Mouse (Mus musculus): Measurements from ENCODE around the gene Gm5478.
"Not testable (repeated sequence)": the region's sequence is repeated elsewhere in the genome, so short reads cannot be mapped to it uniquely, and the experiment has no call there.

The Gm5478 gene

DNA sequence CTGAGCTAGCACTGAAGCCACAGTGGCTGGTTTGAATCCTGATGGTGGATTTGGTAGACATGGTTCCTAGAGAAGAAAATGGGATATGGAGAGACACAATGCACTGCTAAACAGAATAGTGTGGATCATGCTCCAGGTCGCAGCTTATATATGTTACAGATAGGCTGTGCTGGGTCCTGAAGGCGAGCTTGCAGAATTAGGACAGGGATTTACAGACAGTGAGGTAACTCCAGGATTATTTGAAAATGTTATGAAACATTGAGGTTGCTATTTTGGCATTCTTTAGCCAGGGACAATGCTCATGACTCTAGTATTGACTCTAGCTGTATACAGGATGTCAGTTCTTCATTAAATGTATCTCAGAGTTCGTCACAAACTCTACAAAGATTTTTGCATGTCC lies at the start of gene Gm5478:
Gene Gm5478 (minus strand): TSS at position 101 of the 400 bp plus-strand sequence.
- no peak for DNase-seq (ENCODE audit: low spot score in 2 of 2)

DNA sequence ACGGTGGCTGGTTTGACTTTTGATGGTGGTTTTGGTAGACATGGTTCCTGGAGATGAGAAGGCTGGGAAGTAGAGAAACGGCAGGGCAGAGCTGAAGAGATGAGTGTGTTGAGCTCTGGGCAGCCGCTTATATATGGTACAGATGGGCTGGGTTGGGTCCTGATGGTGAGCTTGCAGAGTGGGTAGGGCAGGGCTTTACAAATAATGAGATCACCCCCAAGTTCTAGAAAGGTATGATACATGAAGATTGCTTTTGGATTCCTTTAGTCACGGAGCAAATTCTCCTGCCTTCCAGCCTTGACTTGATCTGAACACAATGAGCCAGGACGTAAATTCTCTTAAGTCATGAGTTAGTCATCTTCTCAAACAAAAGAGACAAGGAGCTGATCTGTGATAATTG lies 47.0 kb upstream of the Gm5478 start, which contains the start of gene Krt6a:
Gene Krt6a (minus strand): TSS at position 101 of the 400 bp plus-strand sequence.
- no peak for DNase-seq (ENCODE audit: low spot score in 2 of 2)

DNA sequence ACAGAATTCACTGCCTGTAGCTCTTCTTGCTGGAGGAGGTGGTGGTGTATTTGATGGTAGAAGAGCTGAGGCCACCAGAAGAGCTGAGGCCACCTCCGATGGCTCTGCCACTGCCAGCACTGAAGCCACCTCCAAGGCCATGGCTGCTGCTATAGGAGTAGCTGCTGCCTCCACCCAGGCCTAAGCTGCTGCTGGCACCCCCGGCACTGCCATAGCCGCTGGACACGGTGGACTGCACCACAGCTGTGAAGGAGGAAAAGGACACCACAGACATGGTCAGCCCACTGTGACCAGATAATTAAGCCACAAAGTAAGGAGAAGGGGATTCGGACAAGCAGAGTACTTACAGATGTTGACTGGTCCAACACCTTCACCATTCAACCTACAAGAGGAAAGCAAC lies 43.3 kb upstream of the Gm5478 start:
- DNase-seq (ENCODE audit: low spot score in 2 of 2), result not testable (repeated sequence)

DNA sequence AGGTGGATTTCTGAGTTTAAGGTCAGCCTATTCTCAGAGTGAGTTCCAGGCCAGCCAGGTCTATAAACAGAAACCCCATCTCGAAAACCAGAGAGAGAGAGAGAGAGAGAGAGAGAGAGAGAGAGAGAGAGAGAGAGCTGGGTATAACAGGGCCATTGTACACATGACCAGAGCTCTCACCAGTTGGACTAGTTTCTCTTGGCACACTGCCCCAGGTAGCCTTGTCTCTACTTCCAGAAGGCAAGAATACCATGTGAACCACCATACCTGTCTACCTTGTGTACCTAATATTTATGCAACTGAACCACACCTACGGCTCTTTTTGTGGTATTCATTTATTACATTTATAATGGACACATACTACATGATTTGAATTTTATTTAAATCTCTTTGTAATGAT lies 41.0 kb upstream of the Gm5478 start:
- DNase-seq (ENCODE audit: low spot score in 2 of 2), result no peak

DNA sequence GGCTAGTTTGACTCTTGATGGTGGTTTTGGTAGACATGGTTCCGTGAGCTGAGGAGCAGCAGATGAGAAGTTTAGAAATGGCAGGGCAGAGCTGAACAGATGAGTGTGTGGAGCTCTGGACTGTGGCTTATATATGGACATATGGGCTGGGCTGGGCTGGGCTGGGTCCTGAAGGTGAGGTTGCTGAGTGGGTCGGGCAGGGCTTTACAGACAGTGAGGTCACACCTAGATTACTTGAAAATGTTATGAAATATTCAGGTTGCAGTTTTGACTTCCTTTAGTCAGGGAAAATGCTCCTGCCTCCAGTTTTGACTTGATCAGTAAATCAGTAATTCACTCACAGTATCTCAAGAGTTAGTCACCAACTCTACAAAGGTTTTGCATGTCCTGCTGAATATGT lies 33.0 kb upstream of the Gm5478 start, which contains the start of gene Krt6b:
Gene Krt6b (minus strand): TSS at position 101 of the 400 bp plus-strand sequence.
- no peak for DNase-seq (ENCODE audit: low spot score in 2 of 2)

DNA sequence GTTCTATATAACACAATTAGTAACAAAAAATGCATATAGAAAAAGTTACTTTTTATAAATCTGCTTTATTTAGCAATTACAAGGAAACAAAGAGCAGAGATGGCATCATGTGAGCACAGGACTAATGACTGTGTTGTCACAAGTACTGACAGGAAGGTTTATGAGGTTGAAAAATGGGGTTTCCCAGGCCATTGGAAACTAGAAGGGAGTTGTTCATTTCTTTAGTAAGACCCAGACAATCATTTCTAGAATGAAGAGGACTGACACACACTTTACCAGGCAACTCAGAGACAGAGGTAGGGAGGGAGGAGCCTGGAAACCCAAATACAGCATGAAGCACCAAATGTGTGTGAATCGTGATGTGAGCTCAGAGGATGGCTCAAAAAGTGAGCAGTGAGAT lies 28.8 kb upstream of the Gm5478 start:
- DNase-seq (ENCODE audit: low spot score in 2 of 2), result no peak

DNA sequence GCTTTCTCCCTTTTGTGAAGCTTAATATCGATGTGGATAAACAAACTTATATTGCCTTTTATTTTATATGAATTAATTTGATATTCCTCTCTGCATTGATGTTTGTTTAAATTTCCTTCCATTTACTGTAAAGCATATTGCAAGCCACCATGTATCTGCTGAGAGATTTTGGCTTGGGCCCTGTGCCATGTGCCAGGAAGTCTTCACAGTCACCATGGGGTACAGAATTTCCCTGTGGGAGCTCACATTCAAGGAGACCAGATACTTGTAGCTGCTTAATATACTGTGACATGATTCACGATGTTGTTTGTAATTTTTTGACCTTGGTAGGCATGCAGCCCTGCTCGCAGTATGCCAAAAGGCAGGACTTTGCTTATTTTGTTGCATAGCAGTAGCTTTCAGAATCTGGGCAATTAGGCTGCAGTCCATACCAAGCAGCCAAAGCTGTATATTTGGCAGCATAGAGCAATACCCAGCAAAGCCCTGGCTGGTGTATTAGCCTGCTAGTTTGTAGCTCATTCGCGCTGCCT lies 5.6 kb upstream of the Gm5478 start:
- no peak for DNase-seq (ENCODE audit: low spot score in 2 of 2)

DNA sequence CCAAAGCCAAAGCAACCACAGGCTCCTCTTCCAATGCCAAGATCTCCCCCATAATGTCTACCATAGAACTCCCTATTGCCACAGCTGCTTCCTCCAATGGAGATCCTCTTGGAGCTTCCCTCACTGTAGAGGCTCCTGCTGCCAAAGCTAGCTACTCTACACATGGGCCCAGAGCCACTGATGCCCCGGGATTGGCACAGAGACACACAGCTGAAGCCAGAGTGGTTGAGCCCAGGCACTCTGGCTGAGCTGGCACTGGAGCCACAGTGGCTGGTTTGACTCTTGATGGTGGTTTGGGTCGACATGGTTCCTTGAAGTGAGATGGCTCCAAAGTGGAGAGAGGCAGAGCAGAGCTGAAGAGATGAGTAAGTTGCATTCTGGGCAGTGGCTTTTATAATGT lies 19.3 kb downstream of the Gm5478 start, which contains the start of gene Gm5414:
Gene Gm5414 (minus strand): TSS at position 305 of the 400 bp plus-strand sequence.
- DNase-seq (ENCODE audit: low spot score in 2 of 2), result no peak

DNA sequence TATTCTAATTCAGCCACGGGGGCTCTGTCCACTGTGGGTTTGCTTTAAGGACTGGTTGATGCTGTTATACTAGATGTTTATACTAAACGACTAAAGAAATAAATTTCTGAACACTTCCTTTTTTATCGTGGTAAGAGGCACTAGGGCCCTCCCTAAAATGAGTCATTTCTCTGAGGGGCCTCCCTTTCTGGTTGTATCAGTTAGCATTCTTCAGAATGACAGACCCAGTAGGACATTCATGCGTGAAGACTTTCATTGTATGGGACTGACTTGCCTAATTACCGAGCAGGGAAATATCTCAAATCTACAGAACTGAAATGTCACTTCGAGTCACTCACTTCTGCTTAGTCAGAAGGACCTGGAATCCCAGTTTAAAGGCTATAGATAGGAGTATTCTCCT lies 48.1 kb downstream of the Gm5478 start:
- DNase-seq (ENCODE audit: low spot score in 2 of 2), result no peak

Measured in spleen, postnatal 4 days (tissue).